15 mouse cellular contexts compared by ENCODE assay signal in genomic region chr6:97209751-97210150, GRCm38 (mm10). TPM values are rescaled to one million over a fixed set of nuclear protein-coding genes. Genes with fewer than 3 reads are reported as not detected.
DNase-seq lines count a peak whose midpoint lies in the region; ATAC-seq and TF ChIP-seq lines count a peak whose summit lies in the region.
"Had no signal": no experiment of that assay in that cellular context is flagged by ENCODE, and none has a peak within 500 bp of the region (broad histone marks: within the 10 kb centered on the region; RNA-seq: fewer than 3 reads in every experiment).

No protein-coding gene starts in this region.

- TF ChIP-seq RAD21 in CH12.LX (IDR thresholded peaks at IDR 0.05; ENCODE audit: low read depth, low read length): no peak

- H3K4me1 ChIP-seq in intestine, embryonic 16.5 days (ENCODE audit: control insufficient read depth, insufficient read depth, low read length): peaks cover 5% of the 10 kb centered on the region; the same call in 1 of the 2 replicates
- peaks cover 12% of the 10 kb centered on the region; the same call in 1 of the 2 replicates for H3K4me1 ChIP-seq in intestine, embryonic 15.5 days (replicated peaks)
- peaks cover 9 to 64% of the 10 kb centered on the region in 2 experiments; a peak in 3 of 4 replicates for H3K4me1 ChIP-seq in CH12.LX (ENCODE audit: control insufficient read depth in 1 of 2, insufficient read depth in 2 of 2)
- H3K4me1 ChIP-seq in embryonic fibroblast, embryonic 13.5 days (ENCODE audit: control insufficient read depth, insufficient read depth, low read length): peaks cover 9% of the 10 kb centered on the region

- H3K9ac ChIP-seq in intestine, embryonic 16.5 days (ENCODE audit: low read depth, low read length): no peak overlapping the region
- H3K9ac ChIP-seq in intestine, embryonic 15.5 days: no peak overlapping the region
- H3K9ac ChIP-seq in CH12.LX (ENCODE audit: insufficient read depth, low read depth): peak overlapping the region; percentile 78
- H3K9ac ChIP-seq: heart, embryonic 12.5 days; hindbrain, embryonic 13.5 days; midbrain, embryonic 13.5 days had no signal

- no peak for TF ChIP-seq POLR2A in CH12.LX (IDR thresholded peaks at IDR 0.05; ENCODE audit: low read depth, low read length)
- TF ChIP-seq POLR2A in embryonic fibroblast, embryonic 13.5 days (IDR thresholded peaks at IDR 0.05; ENCODE audit: low read depth, low read length): no peak

- H3K4me3 ChIP-seq in intestine, embryonic 16.5 days (ENCODE audit: low read length): no peak overlapping the region
- no peak overlapping the region for H3K4me3 ChIP-seq in intestine, embryonic 15.5 days (replicated peaks)
- peak overlapping the region in 1 of 3 experiments; percentile 30 for H3K4me3 ChIP-seq in CH12.LX (replicated peaks in 1 of 3; ENCODE audit: low read depth in 2 of 3, low read length in 2 of 3, poor library complexity in 1 of 3)
- no peak overlapping the region for H3K4me3 ChIP-seq in embryonic fibroblast, embryonic 13.5 days (ENCODE audit: insufficient read depth, low read length)

- no peaks in the 10 kb centered on the region for H3K27me3 ChIP-seq in intestine, embryonic 16.5 days (replicated peaks; ENCODE audit: control insufficient read depth, insufficient read depth, low read length)
- H3K27me3 ChIP-seq in intestine, embryonic 15.5 days (replicated peaks): no peaks in the 10 kb centered on the region
- H3K27me3 ChIP-seq in CH12.LX (replicated peaks): no peaks in the 10 kb centered on the region
- H3K27me3 ChIP-seq: heart, embryonic 12.5 days; hindbrain, embryonic 13.5 days; midbrain, embryonic 13.5 days had no signal

- TF ChIP-seq EP300 in CH12.LX (IDR thresholded peaks at IDR 0.05; ENCODE audit: low read length): no peak

- H3K9me3 ChIP-seq in intestine, embryonic 16.5 days (ENCODE audit: control insufficient read depth, low read length): no peaks in the 10 kb centered on the region
- no peaks in the 10 kb centered on the region for H3K9me3 ChIP-seq in intestine, embryonic 15.5 days
- peaks cover 4% of the 10 kb centered on the region for H3K9me3 ChIP-seq in CH12.LX (replicated peaks; ENCODE audit: low read length)
- H3K9me3 ChIP-seq: heart, embryonic 12.5 days; hindbrain, embryonic 13.5 days; limb, embryonic 10.5 days; midbrain, embryonic 13.5 days had no signal

- peaks cover 30% of the 10 kb centered on the region for H3K79me2 ChIP-seq in CH12.LX (replicated peaks; ENCODE audit: control insufficient read depth, extremely low read depth, insufficient read depth, poor library complexity, severe bottlenecking)

- H3K36me3 ChIP-seq in intestine, embryonic 16.5 days (ENCODE audit: control insufficient read depth, insufficient read depth, low read length): no peaks in the 10 kb centered on the region
- H3K36me3 ChIP-seq in intestine, embryonic 15.5 days: no peaks in the 10 kb centered on the region
- peaks cover 4 to 14% of the 10 kb centered on the region in 2 experiments for H3K36me3 ChIP-seq in CH12.LX (replicated peaks in 1 of 2; ENCODE audit: control insufficient read depth in 1 of 2, insufficient read depth in 1 of 2, low read length in 1 of 2)
- H3K36me3 ChIP-seq: limb, embryonic 10.5 days had no signal

- TF ChIP-seq CTCF in CH12.LX (conservative IDR thresholded peaks at IDR 0.05 in 1 of 2, IDR thresholded peaks at IDR 0.05 in 1 of 2; ENCODE audit: low read depth in 2 of 2, low read length in 2 of 2): no peak
- TF ChIP-seq CTCF in embryonic fibroblast, embryonic 13.5 days (IDR thresholded peaks at IDR 0.05; ENCODE audit: borderline replicate concordance, insufficient read depth, low read length): no peak

- no peak overlapping the region for H3K4me2 ChIP-seq in intestine, embryonic 16.5 days (ENCODE audit: low read depth, low read length)
- no peak overlapping the region for H3K4me2 ChIP-seq in intestine, embryonic 15.5 days (replicated peaks)
- H3K4me2 ChIP-seq in CH12.LX (ENCODE audit: insufficient read depth, low read depth, poor library complexity, severe bottlenecking): peak overlapping the region; percentile 83

- no peak for ATAC-seq in intestine, embryonic 16.5 days
- no peak for ATAC-seq in intestine, embryonic 15.5 days

- in situ Hi-C loops in CH12.LX (cut with MboI; ENCODE audit: low pct_ligation_motif_present, low pct_unique_long_range_greater_than_20kb, low sequenced_read_pairs): loop anchor here (25.0 kb wide), 1 partner anchor 628 kb away; no protein-coding TSS in a partner anchor

- DNase-seq in 3134 (ENCODE audit: extremely low read depth, insufficient read length, low spot score) (peak; percentile 46), CH12.LX (ENCODE audit: extremely low read depth) (no peak)
- no peak for DNase-seq in B cell, adult 2 months
- no peak for DNase-seq in cerebellum, postnatal 25 days
- DNase-seq: lung, adult 2 months had no signal

- dilution Hi-C loops in CH12.LX (cut with MboI; ENCODE audit: extremely low pct_ligation_motif_present, extremely low pct_unique_long_range_greater_than_20kb, low sequenced_read_pairs): no loop called here

- WGBS in intestine, embryonic 16.5 days: 91% methylated on average over 4 of the region's 4 CpGs
- 89% methylated on average over 4 of the region's 4 CpGs for WGBS in intestine, embryonic 15.5 days

- H3K27ac ChIP-seq in intestine, embryonic 16.5 days (ENCODE audit: low read length): 0 out of 2 replicates have a peak overlapping the region, but pooled peaks have one; percentile 15
- no peak overlapping the region for H3K27ac ChIP-seq in intestine, embryonic 15.5 days
- H3K27ac ChIP-seq in CH12.LX (ENCODE audit: insufficient read depth, low read depth): peak overlapping the region; percentile 86
- peak overlapping the region; percentile 95 for H3K27ac ChIP-seq in embryonic fibroblast, embryonic 13.5 days (ENCODE audit: insufficient read depth, low read length)
- H3K27ac ChIP-seq: hindbrain, embryonic 13.5 days; midbrain, embryonic 13.5 days; stomach, postnatal 0 days had no signal

TF ChIP-seq in CH12.LX, 34 proteins besides CTCF, POLR2A, EP300 and RAD21:
- TF ChIP-seq TCF12 (IDR thresholded peaks at IDR 0.05; ENCODE audit: low read depth, low read length): no peak
- no peak for TF ChIP-seq ZNF384 (IDR thresholded peaks at IDR 0.05; ENCODE audit: low read depth, low read length)
- TF ChIP-seq ELF1 (IDR thresholded peaks at IDR 0.05; ENCODE audit: low read depth, low read length): no peak
- no peak for TF ChIP-seq JUN (IDR thresholded peaks at IDR 0.05; ENCODE audit: insufficient read depth, low read depth, low read length)
- TF ChIP-seq MAZ (IDR thresholded peaks at IDR 0.05; ENCODE audit: low read depth, low read length): no peak
- TF ChIP-seq IRF4 (IDR thresholded peaks at IDR 0.05; ENCODE audit: low read depth, low read length): no peak
- TF ChIP-seq ZC3H11A (IDR thresholded peaks at IDR 0.05; ENCODE audit: low read depth, low read length): no peak
- no peak for TF ChIP-seq KAT2A (IDR thresholded peaks at IDR 0.05; ENCODE audit: insufficient replicate concordance, low read length)
- TF ChIP-seq RCOR1 (conservative IDR thresholded peaks at IDR 0.05; ENCODE audit: low read depth, low read length): no peak
- TF ChIP-seq MXI1 (IDR thresholded peaks at IDR 0.05; ENCODE audit: low read depth, low read length): no peak
- TF ChIP-seq MYC (IDR thresholded peaks at IDR 0.05; ENCODE audit: low read depth, low read length): no peak
- no peak for TF ChIP-seq ZKSCAN1 (IDR thresholded peaks at IDR 0.05; ENCODE audit: borderline replicate concordance, low read depth, low read length)
- TF ChIP-seq USF1 (IDR thresholded peaks at IDR 0.05; ENCODE audit: low read depth, low read length): no peak
- TF ChIP-seq USF2 (conservative IDR thresholded peaks at IDR 0.05; ENCODE audit: low read depth, low read length): no peak

RNA-seq across cellular contexts. Expression of gene Arl6ip5, which starts 0.7 kb away (rescaled TPM):
- 76.4 TPM in 2 replicates for polyA plus RNA-seq in intestine, embryonic 16.5 days (2015; fragmentation: Nextera tagmentation; extraction: Ambion mirVana)
- 66.4 and 69.9 TPM in 2 replicates for polyA plus RNA-seq in intestine, embryonic 15.5 days (2015; fragmentation: Nextera tagmentation; extraction: Ambion mirVana)
- total RNA-seq in CH12.LX (2012; rRNA removed): 43.6 and 45.3 TPM in 2 replicates
- total RNA-seq in CH12.LX (2014; rRNA removed): 115 and 118 TPM in 2 replicates
- polyA plus RNA-seq in CH12.LX (2012; ENCODE audit: insufficient read length, low read depth): 135 and 146 TPM in 2 replicates
- polyA plus RNA-seq in embryonic fibroblast, embryonic 13.5 days (2011; ENCODE audit: insufficient read length, low read depth, missing spikeins): 140 and 204 TPM in 2 replicates

RNA-seq across cellular contexts. Expression of gene Uba3, which starts 4.3 kb away (rescaled TPM):
- polyA plus RNA-seq in intestine, embryonic 16.5 days (2015; fragmentation: Nextera tagmentation; extraction: Ambion mirVana): 50.0 and 53.7 TPM in 2 replicates
- polyA plus RNA-seq in intestine, embryonic 15.5 days (2015; fragmentation: Nextera tagmentation; extraction: Ambion mirVana): 57.7 and 64.3 TPM in 2 replicates
- total RNA-seq in CH12.LX (2012; rRNA removed): 47.3 and 52.7 TPM in 2 replicates
- 106 and 120 TPM in 2 replicates for total RNA-seq in CH12.LX (2014; rRNA removed)
- 55.6 and 69.5 TPM in 2 replicates for polyA plus RNA-seq in CH12.LX (2012; ENCODE audit: insufficient read length, low read depth)
- polyA plus RNA-seq in embryonic fibroblast, embryonic 13.5 days (2011; ENCODE audit: insufficient read length, low read depth, missing spikeins): 136 and 147 TPM in 2 replicates

RNA-seq across cellular contexts. Expression of gene Tmf1, which starts 30.8 kb away (rescaled TPM):
- 23.3 and 26.0 TPM in 2 replicates for polyA plus RNA-seq in intestine, embryonic 16.5 days (2015; fragmentation: Nextera tagmentation; extraction: Ambion mirVana)
- 30.9 and 37.6 TPM in 2 replicates for polyA plus RNA-seq in intestine, embryonic 15.5 days (2015; fragmentation: Nextera tagmentation; extraction: Ambion mirVana)
- total RNA-seq in CH12.LX (2012; rRNA removed) (22.3 and 23.5 TPM in 2 replicates), CH12.LX (2014; rRNA removed) (12.7 and 13.7 TPM in 2 replicates)
- polyA plus RNA-seq in CH12.LX (2012; ENCODE audit: insufficient read length, low read depth): 25.1 and 26.4 TPM in 2 replicates
- polyA plus RNA-seq in embryonic fibroblast, embryonic 13.5 days (2011; ENCODE audit: insufficient read length, low read depth, missing spikeins): 55.8 and 62.6 TPM in 2 replicates

RNA-seq across cellular contexts. Expression of gene Lmod3, which starts 42.8 kb away (rescaled TPM):
- polyA plus RNA-seq in intestine, embryonic 16.5 days (2015; fragmentation: Nextera tagmentation; extraction: Ambion mirVana): 0.06 and 0.12 TPM in 2 replicates
- 0.16 TPM in 1 of 2 replicates, not detected in the other for polyA plus RNA-seq in intestine, embryonic 15.5 days (2015; fragmentation: Nextera tagmentation; extraction: Ambion mirVana)
- total RNA-seq in CH12.LX (2012; rRNA removed) (not detected in 2 replicates), CH12.LX (2014; rRNA removed) (not detected in 2 replicates)
- not detected in 2 replicates for polyA plus RNA-seq in CH12.LX (2012; ENCODE audit: insufficient read length, low read depth)
- polyA plus RNA-seq in embryonic fibroblast, embryonic 13.5 days (2011; ENCODE audit: insufficient read length, low read depth, missing spikeins): not detected in 2 replicates
- total RNA-seq: adrenal gland, adult 2 months; left cerebral cortex, adult 18-20 months had no signal
- polyA plus RNA-seq: adrenal gland, adult 2 months had no signal
